Mouse (Mus musculus): ENCODE results near the gene Sirt3. TPM values are rescaled to one million over a fixed set of nuclear protein-coding genes. Genes with fewer than 3 reads are reported as not detected.

Gene Sirt3
- polyA plus RNA-seq, 1 experiment from 2014 or later: 38.5 TPM

DNA sequence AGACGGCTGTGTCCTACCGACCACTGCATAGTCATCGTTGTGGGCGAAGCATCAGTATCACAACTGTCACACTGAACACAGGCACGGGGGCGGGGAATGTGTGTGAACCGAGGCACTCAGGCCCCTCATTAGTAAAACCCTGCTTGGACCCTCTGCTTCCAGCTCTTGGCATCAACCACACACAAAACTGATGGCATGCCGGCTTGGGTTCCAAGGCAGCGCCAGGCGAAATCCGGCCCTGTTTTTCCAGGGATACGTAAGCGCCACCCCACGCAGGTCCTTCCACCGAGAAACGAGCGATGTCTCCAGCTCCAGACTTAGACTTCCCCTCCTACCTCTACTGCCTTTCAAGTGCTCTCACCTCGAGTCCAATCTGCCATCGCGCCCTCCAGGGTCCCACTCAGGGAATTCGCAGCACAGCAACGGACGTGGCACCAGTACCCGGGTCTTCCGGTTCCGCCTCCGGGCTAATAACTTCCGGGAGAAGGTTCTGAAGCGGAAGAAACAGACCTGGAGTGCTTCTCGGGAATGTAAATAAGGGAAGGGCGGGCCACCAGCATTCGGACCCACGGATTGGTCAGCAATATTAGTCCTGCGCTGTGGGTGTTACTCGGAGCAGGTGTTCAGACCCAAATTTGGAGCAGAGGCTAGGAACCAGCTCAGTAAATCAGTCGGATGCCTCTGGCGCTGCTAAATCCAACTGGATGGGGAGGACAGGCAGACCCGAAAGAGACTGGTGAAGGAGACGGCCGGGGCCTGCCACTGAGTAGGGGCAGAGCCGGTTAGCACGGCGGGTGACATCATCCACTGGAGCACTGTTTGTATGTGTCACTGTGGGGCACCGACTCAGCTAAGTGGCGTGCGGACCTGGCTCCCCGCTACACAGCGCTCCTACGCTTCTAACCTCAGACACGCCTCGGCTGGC lies 26.0 kb downstream of the Sirt3 start, which contains the start of gene Gm45785:
Gene Gm45785, minus strand, starts transcription at position 472 of the 925 bp plus-strand sequence.
- Histone ChIP-seq H3K4me3 (replicated peaks; ENCODE audit: low read length) (peak within 1 kb of the TSS; percentile 87), H3K36me3 (ENCODE audit: control insufficient read depth, insufficient read depth) (peaks cover 27% of the 10 kb centered on the region), H3K4me1 (replicated peaks; ENCODE audit: control insufficient read depth, insufficient read depth, low read length) (peaks cover 31% of the 10 kb centered on the region), H3K4me2 (ENCODE audit: low read length) (peak within 1 kb of the TSS; percentile 95), H3K27ac (ENCODE audit: low read length) (peak within 1 kb of the TSS; percentile 93), H3K9ac (replicated peaks; ENCODE audit: low read depth, low read length) (peak within 1 kb of the TSS; percentile 88), H3K9me3 (ENCODE audit: control insufficient read depth, low read length) (no peaks in the 10 kb centered on the region), H3K27me3 (replicated peaks; ENCODE audit: control insufficient read depth, insufficient read depth, low read length) (no peaks in the 10 kb centered on the region)
- ATAC-seq: peak; percentile 77
- 1% methylated on average over 51 of the region's 51 CpGs for WGBS

DNA sequence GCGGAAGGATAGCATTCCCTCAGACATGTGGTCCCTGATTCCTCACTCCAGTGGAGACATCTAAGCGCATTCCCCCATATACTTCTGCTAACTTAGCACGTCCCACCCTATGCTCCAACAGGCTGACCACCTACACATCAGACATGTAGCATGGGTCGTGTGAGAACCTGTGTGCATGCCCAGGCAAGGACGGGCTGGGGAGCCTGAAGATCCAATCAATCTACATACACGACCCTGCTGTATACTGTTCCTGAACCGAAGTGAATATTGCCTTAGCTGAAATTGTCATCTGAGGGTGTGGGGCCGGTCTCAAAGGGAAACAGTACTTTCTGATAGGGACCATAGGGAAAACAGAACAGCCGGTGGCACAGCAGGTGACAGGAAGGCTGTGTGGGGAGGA lies 26.9 kb downstream of the Sirt3 start:
- H3K27ac ChIP-seq (ENCODE audit: low read length): no peak overlapping the region
- no peaks in the 10 kb centered on the region for H3K27me3 ChIP-seq (replicated peaks; ENCODE audit: control insufficient read depth, insufficient read depth, low read length)
- peak overlapping the region; percentile 87 for H3K4me3 ChIP-seq (replicated peaks; ENCODE audit: low read length)
- ATAC-seq: no peak
- peaks cover 31% of the 10 kb centered on the region for H3K4me1 ChIP-seq (replicated peaks; ENCODE audit: control insufficient read depth, insufficient read depth, low read length)
- H3K9ac ChIP-seq (replicated peaks; ENCODE audit: low read depth, low read length): peak overlapping the region; percentile 88
- WGBS: 78% methylated on average over 9 of the region's 9 CpGs
- H3K36me3 ChIP-seq (ENCODE audit: control insufficient read depth, insufficient read depth): peaks cover 22% of the 10 kb centered on the region
- peak overlapping the region; percentile 95 for H3K4me2 ChIP-seq (ENCODE audit: low read length)
- no peaks in the 10 kb centered on the region for H3K9me3 ChIP-seq (ENCODE audit: control insufficient read depth, low read length)

DNA sequence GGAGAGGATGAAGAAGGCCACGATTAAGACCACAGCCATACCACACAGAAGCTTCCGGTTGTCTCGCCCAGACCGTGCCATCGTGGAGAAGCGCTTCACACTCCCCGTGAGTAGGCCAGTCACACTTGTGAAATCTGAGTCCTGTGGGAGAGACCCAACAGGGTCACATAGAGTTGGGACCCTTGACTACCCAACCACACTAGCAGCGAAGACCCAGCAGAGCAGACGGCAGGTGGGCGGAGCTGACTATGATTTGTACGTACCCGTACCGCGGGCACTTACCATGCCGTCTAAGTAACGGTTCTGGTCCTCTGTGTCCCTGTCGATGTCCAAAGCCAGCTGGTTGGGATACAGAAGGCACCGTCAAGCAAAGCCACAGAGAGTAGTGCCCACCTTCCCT lies 27.6 kb downstream of the Sirt3 start:
- Histone ChIP-seq H3K4me3 (replicated peaks; ENCODE audit: low read length) (no peak overlapping the region), H3K36me3 (ENCODE audit: control insufficient read depth, insufficient read depth) (peaks cover 18% of the 10 kb centered on the region), H3K4me2 (ENCODE audit: low read length) (no peak overlapping the region), H3K9me3 (ENCODE audit: control insufficient read depth, low read length) (no peaks in the 10 kb centered on the region), H3K4me1 (replicated peaks; ENCODE audit: control insufficient read depth, insufficient read depth, low read length) (peaks cover 28% of the 10 kb centered on the region), H3K27ac (ENCODE audit: low read length) (no peak overlapping the region), H3K27me3 (replicated peaks; ENCODE audit: control insufficient read depth, insufficient read depth, low read length) (no peaks in the 10 kb centered on the region), H3K9ac (replicated peaks; ENCODE audit: low read depth, low read length) (no peak overlapping the region)
- ATAC-seq: no peak
- WGBS: 94% methylated on average over 18 of the region's 18 CpGs

DNA sequence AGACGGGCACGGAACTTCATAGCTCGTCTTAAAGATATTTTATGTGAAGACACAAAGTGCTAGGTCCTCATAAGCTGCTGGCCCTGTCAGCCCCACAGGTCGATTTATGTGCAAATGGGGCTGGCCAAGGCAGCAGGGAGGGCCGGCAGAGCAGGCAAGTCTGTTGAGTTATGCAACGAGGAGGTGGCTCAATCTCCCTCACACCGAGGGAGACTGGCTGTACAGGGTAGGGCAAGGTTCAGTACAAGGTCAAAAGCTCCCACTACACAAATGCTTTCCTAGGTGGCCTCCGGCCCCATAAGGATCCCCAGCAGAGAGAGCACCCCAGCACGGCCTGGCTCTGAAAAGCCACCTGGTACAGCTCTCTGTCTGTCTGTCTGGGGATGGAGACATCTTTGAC lies 28.7 kb downstream of the Sirt3 start:
- H3K9me3 ChIP-seq (ENCODE audit: control insufficient read depth, low read length): no peaks in the 10 kb centered on the region
- H3K9ac ChIP-seq (replicated peaks; ENCODE audit: low read depth, low read length): no peak overlapping the region
- no peak for ATAC-seq
- no peak overlapping the region for H3K27ac ChIP-seq (ENCODE audit: low read length)
- 86% methylated on average over 9 of the region's 9 CpGs for WGBS
- H3K27me3 ChIP-seq (replicated peaks; ENCODE audit: control insufficient read depth, insufficient read depth, low read length): no peaks in the 10 kb centered on the region
- H3K4me3 ChIP-seq (replicated peaks; ENCODE audit: low read length): no peak overlapping the region
- peaks cover 18% of the 10 kb centered on the region for H3K36me3 ChIP-seq (ENCODE audit: control insufficient read depth, insufficient read depth)
- H3K4me2 ChIP-seq (ENCODE audit: low read length): no peak overlapping the region
- peaks cover 17% of the 10 kb centered on the region for H3K4me1 ChIP-seq (replicated peaks; ENCODE audit: control insufficient read depth, insufficient read depth, low read length)

DNA sequence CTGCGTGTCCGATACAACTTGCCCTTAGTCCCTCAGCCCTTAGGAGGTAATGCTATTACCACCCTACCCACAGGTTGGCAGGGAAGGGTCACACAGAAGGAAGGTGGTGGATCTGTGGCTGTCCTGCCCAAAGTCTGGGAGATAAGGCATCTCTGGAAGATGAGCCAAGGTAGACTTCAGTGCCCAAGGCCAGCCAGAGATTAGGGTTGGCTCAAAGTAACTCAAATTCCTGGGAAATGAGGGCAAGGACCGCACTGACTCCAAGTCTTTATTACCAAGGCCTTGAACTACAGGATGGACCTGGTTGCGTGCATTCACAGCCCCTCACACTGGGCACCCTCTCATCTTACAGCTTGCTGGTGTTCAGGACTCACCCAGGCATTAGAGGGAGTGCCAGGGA lies 30.2 kb downstream of the Sirt3 start:
- no peak for ATAC-seq
- 92% methylated on average over 4 of the region's 4 CpGs for WGBS
- no peak overlapping the region for H3K27ac ChIP-seq (ENCODE audit: low read length)
- H3K36me3 ChIP-seq (ENCODE audit: control insufficient read depth, insufficient read depth): peaks cover 18% of the 10 kb centered on the region
- H3K9ac ChIP-seq (replicated peaks; ENCODE audit: low read depth, low read length): no peak overlapping the region
- H3K9me3 ChIP-seq (ENCODE audit: control insufficient read depth, low read length): no peaks in the 10 kb centered on the region
- H3K27me3 ChIP-seq (replicated peaks; ENCODE audit: control insufficient read depth, insufficient read depth, low read length): no peaks in the 10 kb centered on the region
- no peak overlapping the region for H3K4me2 ChIP-seq (ENCODE audit: low read length)
- H3K4me3 ChIP-seq (replicated peaks; ENCODE audit: low read length): no peak overlapping the region
- H3K4me1 ChIP-seq (replicated peaks; ENCODE audit: control insufficient read depth, insufficient read depth, low read length): peaks cover 13% of the 10 kb centered on the region

DNA sequence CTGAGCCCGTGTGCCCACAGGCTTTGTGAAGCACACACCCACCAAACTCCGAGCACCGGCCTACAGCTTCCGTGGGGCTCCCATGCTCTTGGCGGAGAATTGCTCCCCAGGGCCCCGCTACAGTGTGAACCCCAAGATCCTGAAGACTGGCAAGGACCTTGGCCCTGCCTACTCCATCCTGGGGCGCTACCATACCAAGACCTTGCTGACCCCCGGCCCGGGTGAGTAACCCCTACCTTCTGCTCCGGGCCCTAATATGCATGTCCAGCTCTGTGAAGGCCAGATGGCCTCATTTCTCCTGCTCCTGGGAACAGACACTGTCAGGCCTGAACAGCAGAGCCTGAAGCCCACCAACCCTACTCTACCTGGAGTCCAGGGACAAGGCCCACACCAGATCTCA lies 33.5 kb downstream of the Sirt3 start:
- Histone ChIP-seq H3K9ac (replicated peaks; ENCODE audit: low read depth, low read length) (no peak overlapping the region), H3K4me1 (replicated peaks; ENCODE audit: control insufficient read depth, insufficient read depth, low read length) (0 out of 2 replicates have a peak, but pooled peaks cover 4% of the 10 kb centered on the region), H3K9me3 (ENCODE audit: control insufficient read depth, low read length) (no peaks in the 10 kb centered on the region), H3K4me3 (replicated peaks; ENCODE audit: low read length) (no peak overlapping the region), H3K27me3 (replicated peaks; ENCODE audit: control insufficient read depth, insufficient read depth, low read length) (no peaks in the 10 kb centered on the region), H3K36me3 (ENCODE audit: control insufficient read depth, insufficient read depth) (peaks cover 13% of the 10 kb centered on the region), H3K27ac (ENCODE audit: low read length) (no peak overlapping the region), H3K4me2 (ENCODE audit: low read length) (no peak overlapping the region)
- no peak for ATAC-seq
- 90% methylated on average over 10 of the region's 10 CpGs for WGBS

GRCm38 (mm10) chr7:140847755-140848580 lies 34.1 kb downstream of the Sirt3 start, which contains the start of gene Odf3:
Gene Odf3 (plus strand): TSS chr7:140847805.
- 55% methylated on average over 11 of the region's 11 CpGs for WGBS
- Histone ChIP-seq H3K27ac (ENCODE audit: low read length) (no peak within 1 kb of the TSS), H3K27me3 (replicated peaks; ENCODE audit: control insufficient read depth, insufficient read depth, low read length) (no peaks in the 10 kb centered on the region; the same call in 1 of the 2 replicates), H3K36me3 (ENCODE audit: control insufficient read depth, insufficient read depth) (peaks cover 13% of the 10 kb centered on the region), H3K4me1 (replicated peaks; ENCODE audit: control insufficient read depth, insufficient read depth, low read length) (0 out of 2 replicates have a peak, but pooled peaks cover 4% of the 10 kb centered on the region), H3K4me3 (replicated peaks; ENCODE audit: low read length) (no peak within 1 kb of the TSS), H3K4me2 (ENCODE audit: low read length) (no peak within 1 kb of the TSS), H3K9me3 (ENCODE audit: control insufficient read depth, low read length) (no peaks in the 10 kb centered on the region), H3K9ac (replicated peaks; ENCODE audit: low read depth, low read length) (no peak within 1 kb of the TSS)
- ATAC-seq: no peak

- H3K4me2 ChIP-seq (ENCODE audit: low read length): no peak overlapping the region
- H3K27ac ChIP-seq (ENCODE audit: low read length): no peak overlapping the region
- H3K36me3 ChIP-seq (ENCODE audit: control insufficient read depth, insufficient read depth): 0 out of 2 replicates have a peak, but pooled peaks cover 3% of the 10 kb centered on the region
- no peaks in the 10 kb centered on the region; the same call in 1 of the 2 replicates for H3K27me3 ChIP-seq (replicated peaks; ENCODE audit: control insufficient read depth, insufficient read depth, low read length)
- H3K4me3 ChIP-seq (replicated peaks; ENCODE audit: low read length): no peak overlapping the region
- H3K9me3 ChIP-seq (ENCODE audit: control insufficient read depth, low read length): no peaks in the 10 kb centered on the region
- ATAC-seq: no peak
- 0 out of 2 replicates have a peak, but pooled peaks cover 4% of the 10 kb centered on the region for H3K4me1 ChIP-seq (replicated peaks; ENCODE audit: control insufficient read depth, insufficient read depth, low read length)
- 85% methylated on average over 10 of the region's 10 CpGs for WGBS
- no peak overlapping the region for H3K9ac ChIP-seq (replicated peaks; ENCODE audit: low read depth, low read length)
Measured at GRCm38 (mm10) chr7:140846676-140847075, 35.4 kb downstream of the Sirt3 start.

DNA sequence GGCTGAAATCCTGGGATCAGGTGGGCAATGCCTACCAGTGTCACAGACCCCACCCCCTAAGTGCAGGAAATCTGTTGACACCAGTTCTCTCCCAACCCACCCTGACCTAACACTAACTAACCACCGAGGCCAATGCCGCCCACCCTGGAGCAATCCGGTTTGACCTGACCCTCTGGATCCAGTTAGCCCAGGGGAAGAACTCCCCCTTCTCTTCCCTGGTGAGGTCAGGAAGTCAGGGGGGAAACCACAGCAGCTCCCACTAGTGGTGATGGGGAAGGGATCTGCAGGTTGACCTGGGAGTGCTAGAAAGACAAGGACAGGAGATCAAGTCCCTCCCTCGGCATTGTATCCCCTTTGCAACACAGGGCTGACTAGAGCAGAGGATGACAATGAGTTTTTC lies 36.4 kb downstream of the Sirt3 start:
- no peak overlapping the region for H3K4me3 ChIP-seq (replicated peaks; ENCODE audit: low read length)
- no peaks in the 10 kb centered on the region; the same call in 1 of the 2 replicates for H3K27me3 ChIP-seq (replicated peaks; ENCODE audit: control insufficient read depth, insufficient read depth, low read length)
- H3K4me1 ChIP-seq (replicated peaks; ENCODE audit: control insufficient read depth, insufficient read depth, low read length): 0 out of 2 replicates have a peak, but pooled peaks cover 4% of the 10 kb centered on the region
- WGBS: 70% methylated on average over 4 of the region's 4 CpGs
- H3K36me3 ChIP-seq (ENCODE audit: control insufficient read depth, insufficient read depth): no peaks in the 10 kb centered on the region
- no peak for ATAC-seq
- H3K9ac ChIP-seq (replicated peaks; ENCODE audit: low read depth, low read length): no peak overlapping the region
- no peak overlapping the region for H3K27ac ChIP-seq (ENCODE audit: low read length)
- H3K9me3 ChIP-seq (ENCODE audit: control insufficient read depth, low read length): no peaks in the 10 kb centered on the region
- H3K4me2 ChIP-seq (ENCODE audit: low read length): no peak overlapping the region
